Mouse (Mus musculus) limb, embryonic 13.5 days (tissue): ENCODE data around the gene Ncl. TPM values are rescaled to one million over a fixed set of nuclear protein-coding genes. Genes with fewer than 3 reads are reported as not detected.
"Not testable (repeated sequence)": the region's sequence is repeated elsewhere in the genome, so short reads cannot be mapped to it uniquely, and the experiment has no call there.

Source experiments
- ATAC-seq: fragments of 200-750 bp; cut with Nextera tagmentation; 2 replicates; pipeline ENCODE4 v1.8.0; 2017; ENCODE audit warnings: low read depth, moderate number of reproducible peaks, moderate TSS enrichment; ENCODE audit not compliant: low FRiP score
- H3K27ac ChIP-seq: fragments of 300-500 bp; sonication (generic); 2 replicates; pipeline ENCODE4 v1.5.1; 2015; ENCODE audit warnings: inconsistent platforms, mild to moderate bottlenecking, moderate library complexity
- H3K27me3 ChIP-seq: fragments of 300-500 bp; sonication (generic); 2 replicates; pipeline ENCODE4 v1.6.1; 2015; ENCODE audit warnings: mild to moderate bottlenecking, inconsistent platforms
- H3K36me3 ChIP-seq: fragments of 300-500 bp; sonication (generic); 2 replicates; pipeline ENCODE4 v1.6.1; 2015; ENCODE audit warnings: inconsistent platforms, mild to moderate bottlenecking, moderate library complexity
- H3K4me1 ChIP-seq: fragments of 300-500 bp; sonication (generic); 2 replicates; pipeline ENCODE4 v1.6.1; 2015; ENCODE audit warnings: inconsistent platforms
- H3K4me2 ChIP-seq: fragments of 300-500 bp; sonication (generic); replicated peaks from 2 replicates; pipeline ENCODE4 v1.6.1; 2015; ENCODE audit warnings: inconsistent platforms, mild to moderate bottlenecking, moderate library complexity
- H3K4me3 ChIP-seq: fragments of 300-500 bp; sonication (generic); 2 replicates; pipeline ENCODE4 v1.5.1; 2015; ENCODE audit warnings: moderate library complexity, mild to moderate bottlenecking, inconsistent platforms
- H3K9ac ChIP-seq: fragments of 300-500 bp; sonication (generic); 2 replicates; pipeline ENCODE4 v1.6.1; 2015; ENCODE audit warnings: mild to moderate bottlenecking, inconsistent platforms
- H3K9me3 ChIP-seq: fragments of 300-500 bp; sonication (generic); 2 replicates; pipeline ENCODE4 v1.6.1; 2016; ENCODE audit warnings: inconsistent platforms
- WGBS: fragments of 180-500 bp; shearing (Covaris S2); methylation state at CpG from one replicate; pipeline ENCODE4 v1.1.7; 2015; 5-methylcytosine and 5-hydroxymethylcytosine counted together
- polyA plus RNA-seq: library from polyadenylated mRNA; unstranded; fragments of >200 nt; fragmentation: Nextera tagmentation; extraction: Ambion mirVana; gene quantifications from 2 replicates; pipeline ENCODE4 v1.2.1, GENCODE M21; 2015

Gene Ncl
- polyA plus RNA-seq, 1 experiment from 2014 or later: 419 TPM

DNA sequence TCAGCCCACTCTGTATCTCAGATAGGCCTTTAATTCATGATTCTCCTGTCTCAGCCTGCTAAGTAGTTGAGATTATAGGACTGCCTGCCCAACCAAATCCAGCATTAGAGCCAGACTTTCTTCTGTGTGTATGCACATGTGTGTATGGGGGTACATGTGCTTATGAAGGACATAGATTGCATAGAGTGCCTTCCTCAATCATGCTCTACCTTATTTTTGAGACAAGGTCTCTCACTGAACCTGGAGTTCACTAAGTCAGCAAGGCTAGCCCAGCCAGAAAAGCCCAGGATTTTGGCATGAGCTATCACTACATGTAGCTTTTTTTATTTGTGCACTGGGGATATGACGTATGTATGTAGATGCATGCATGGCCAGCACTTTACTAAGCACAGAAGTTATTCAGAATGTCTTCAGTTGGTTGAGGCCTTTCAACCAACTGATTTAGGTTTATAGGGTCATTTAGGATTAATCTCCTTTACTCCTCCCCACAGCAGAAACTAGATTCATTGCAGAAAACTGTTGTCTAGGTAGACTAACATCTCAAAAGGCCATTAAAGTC is 16.0 kb downstream of the Ncl start:
- Histone ChIP-seq H3K4me1 (no peaks in the 10 kb centered on the region), H3K27me3 (no peaks in the 10 kb centered on the region), H3K4me3 (no peak overlapping the region), H3K27ac (no peak overlapping the region), H3K36me3 (peaks cover 26% of the 10 kb centered on the region), H3K9me3 (no peaks in the 10 kb centered on the region), H3K4me2 (no peak overlapping the region), H3K9ac (no peak overlapping the region)
- WGBS: 94% methylated on average over 1 of the region's 1 CpGs
- no peak for ATAC-seq

DNA sequence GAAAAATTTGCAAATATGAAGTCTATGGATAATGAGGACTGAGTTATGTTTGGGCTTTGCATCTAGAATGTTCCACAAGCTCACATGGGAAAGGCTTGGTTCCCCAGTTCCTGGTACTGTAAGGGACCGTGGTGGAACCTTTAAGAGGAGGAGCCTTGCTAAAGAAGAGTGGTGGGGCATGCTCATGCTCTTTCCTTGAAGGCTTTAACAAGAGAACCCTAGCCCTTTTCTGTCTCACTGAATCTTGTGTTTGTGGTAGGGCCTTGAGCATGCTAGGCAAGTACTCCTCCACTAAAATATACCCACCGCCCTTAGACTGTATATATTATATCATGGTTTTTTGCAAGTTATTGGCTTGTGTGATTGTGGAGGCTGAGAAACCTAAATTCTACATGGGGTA is 16.8 kb downstream of the Ncl start:
- no peaks in the 10 kb centered on the region for H3K27me3 ChIP-seq
- ATAC-seq: no peak
- H3K27ac ChIP-seq: no peak overlapping the region
- H3K9ac ChIP-seq: no peak overlapping the region
- no peak overlapping the region for H3K4me3 ChIP-seq
- peaks cover 18% of the 10 kb centered on the region for H3K36me3 ChIP-seq
- WGBS: 91% methylated on average over 2 of the region's 2 CpGs
- H3K4me2 ChIP-seq: no peak overlapping the region
- no peaks in the 10 kb centered on the region for H3K9me3 ChIP-seq
- H3K4me1 ChIP-seq: no peaks in the 10 kb centered on the region

DNA sequence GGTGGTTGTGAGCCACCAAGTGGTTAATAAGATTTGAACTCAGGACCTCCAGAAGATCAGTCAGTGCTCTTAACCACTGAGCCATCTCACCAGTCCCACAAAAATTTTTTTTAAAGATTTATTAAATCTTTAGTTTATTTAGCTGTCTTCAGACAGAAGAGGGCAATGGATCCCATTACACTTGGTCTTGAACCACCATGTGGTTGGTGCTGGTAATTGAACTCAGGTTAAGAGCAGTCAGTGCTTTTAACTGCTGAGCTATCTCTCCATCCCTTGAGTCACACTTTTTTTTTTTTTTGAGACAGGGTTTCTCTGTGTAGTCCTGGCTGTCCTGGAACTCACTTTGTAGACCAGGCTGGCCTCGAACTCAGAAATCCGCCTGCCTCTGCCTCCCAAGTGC is 18.1 kb downstream of the Ncl start:
- H3K4me1 ChIP-seq, H3K27ac ChIP-seq, H3K4me2 ChIP-seq, H3K27me3 ChIP-seq, ATAC-seq, H3K9ac ChIP-seq, H3K4me3 ChIP-seq, H3K9me3 ChIP-seq, H3K36me3 ChIP-seq: not testable (repeated sequence)
- WGBS: 80% methylated on average over 2 of the region's 2 CpGs

DNA sequence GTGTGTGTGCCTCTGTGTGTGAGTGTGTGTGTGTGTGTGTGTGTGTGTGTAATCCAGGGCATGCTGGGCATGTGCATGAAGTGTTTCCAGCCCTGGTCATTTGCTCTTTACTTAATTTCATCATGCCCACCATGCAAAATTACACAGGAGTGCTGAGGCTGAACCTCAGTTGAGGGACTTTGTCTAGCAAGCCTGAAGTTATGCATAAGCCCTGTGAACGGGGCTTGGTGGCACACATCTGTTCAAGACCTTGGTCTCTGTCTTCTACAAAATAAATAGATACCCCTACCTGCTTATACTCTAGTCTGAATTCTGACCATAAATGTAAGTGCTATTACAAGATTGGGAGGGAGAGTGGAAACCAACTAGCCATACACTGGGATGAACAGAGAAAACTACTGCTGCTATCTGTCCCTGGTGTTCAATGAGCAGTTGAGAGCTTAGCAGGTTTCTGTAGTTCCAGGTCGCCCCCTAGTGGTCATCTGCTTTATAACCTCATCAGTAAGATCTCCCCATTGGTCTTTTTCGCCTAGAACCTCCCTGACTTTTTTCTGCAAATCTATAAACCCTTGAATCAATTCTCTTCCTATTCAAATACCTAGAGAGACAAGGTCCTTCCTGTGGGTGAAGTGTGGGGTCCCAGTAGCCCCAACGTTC is 19.9 kb downstream of the Ncl start:
- Histone ChIP-seq H3K9me3 (no peaks in the 10 kb centered on the region), H3K27ac (no peak overlapping the region), H3K4me3 (no peak overlapping the region), H3K9ac (no peak overlapping the region), H3K27me3 (no peaks in the 10 kb centered on the region), H3K4me2 (no peak overlapping the region), H3K36me3 (no peaks in the 10 kb centered on the region), H3K4me1 (no peaks in the 10 kb centered on the region)
- ATAC-seq: peak; percentile 80; the same call in 1 of the 2 replicates
- 27% methylated on average over 4 of the region's 4 CpGs for WGBS

DNA sequence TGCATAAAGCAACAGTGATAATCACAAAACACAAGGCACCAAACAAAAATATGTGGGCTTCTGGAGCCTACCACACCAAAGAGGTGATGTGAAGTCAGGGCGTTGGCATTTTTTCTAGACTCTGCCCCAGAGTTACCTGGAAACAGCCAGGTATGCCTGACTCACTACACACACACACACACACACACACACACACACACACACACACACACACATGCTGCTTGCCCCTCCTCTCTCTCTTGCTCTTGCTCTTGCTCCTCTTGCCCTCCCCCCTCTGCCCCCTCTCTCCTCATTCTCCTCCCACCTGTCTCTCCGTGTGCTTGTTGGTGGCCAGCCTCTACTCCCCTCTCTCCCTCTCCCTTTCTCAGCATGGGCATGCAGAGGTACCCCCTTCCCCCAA is 22.9 kb downstream of the Ncl start:
- Histone ChIP-seq H3K27ac (no peak overlapping the region), H3K4me1 (no peaks in the 10 kb centered on the region), H3K4me2 (no peak overlapping the region), H3K9me3 (no peaks in the 10 kb centered on the region), H3K27me3 (no peaks in the 10 kb centered on the region), H3K4me3 (no peak overlapping the region), H3K36me3 (no peaks in the 10 kb centered on the region), H3K9ac (no peak overlapping the region)
- ATAC-seq: no peak
- 36% methylated on average over 2 of the region's 2 CpGs for WGBS

DNA sequence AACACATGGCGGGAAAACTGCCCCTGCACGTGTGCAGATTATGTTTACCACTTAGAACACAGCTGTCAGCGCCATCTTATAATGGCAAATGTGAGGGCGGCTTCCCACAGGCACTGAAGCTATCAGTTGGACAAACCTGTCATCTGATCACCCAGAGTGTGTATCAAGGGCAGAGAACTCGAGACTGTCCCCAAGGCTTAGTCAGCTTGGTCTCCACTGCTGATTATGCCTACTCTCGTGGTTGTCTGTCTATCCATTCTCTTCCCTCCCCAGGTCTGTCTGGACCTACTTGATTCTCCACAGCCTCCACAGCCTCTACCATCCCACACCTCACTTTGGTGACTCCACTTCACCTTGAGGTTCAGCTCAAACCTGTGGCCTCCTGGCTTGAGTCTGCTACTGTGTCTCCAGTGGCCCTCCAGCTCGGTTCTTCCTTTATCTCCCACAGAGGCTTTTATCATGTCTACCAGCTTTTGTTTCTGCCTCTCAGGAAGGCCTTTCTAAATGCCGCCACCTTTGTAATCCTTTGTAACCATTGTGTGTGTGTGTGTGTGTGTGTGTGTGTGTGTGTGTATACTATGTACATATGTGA is 38.3 kb downstream of the Ncl start:
- Histone ChIP-seq H3K36me3 (no peaks in the 10 kb centered on the region), H3K4me1 (no peaks in the 10 kb centered on the region), H3K4me2 (no peak overlapping the region), H3K4me3 (no peak overlapping the region), H3K27me3 (no peaks in the 10 kb centered on the region), H3K9me3 (no peaks in the 10 kb centered on the region; the same call in 1 of the 2 replicates), H3K9ac (no peak overlapping the region), H3K27ac (no peak overlapping the region)
- 85% methylated on average over 7 of the region's 8 CpGs for WGBS
- ATAC-seq: no peak

DNA sequence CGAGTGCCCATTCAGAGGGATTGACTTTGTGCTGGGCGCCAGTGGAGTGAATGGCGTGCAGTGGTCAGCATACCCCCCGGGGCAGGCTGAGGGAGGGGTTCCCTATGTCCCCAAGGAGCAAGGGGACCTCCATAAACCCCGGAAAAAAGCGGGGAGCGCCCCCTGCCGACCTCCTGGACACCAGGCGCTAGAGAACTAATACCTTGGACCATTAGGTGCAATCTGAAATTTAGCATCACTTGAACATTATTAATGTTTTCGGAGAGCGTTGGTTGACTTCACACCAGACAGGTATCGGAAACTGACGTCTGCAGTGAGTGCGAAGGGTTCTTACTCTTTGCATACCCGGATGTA is 45.5 kb downstream of the Ncl start:
- peaks cover 16% of the 10 kb centered on the region for H3K4me1 ChIP-seq
- H3K27me3 ChIP-seq: 0 out of 2 replicates have a peak, but pooled peaks cover 6% of the 10 kb centered on the region
- no peak overlapping the region for H3K27ac ChIP-seq
- no peaks in the 10 kb centered on the region for H3K36me3 ChIP-seq
- H3K4me3 ChIP-seq: no peak overlapping the region
- ATAC-seq: no peak
- no peak overlapping the region for H3K9ac ChIP-seq
- H3K4me2 ChIP-seq: no peak overlapping the region
- no peaks in the 10 kb centered on the region for H3K9me3 ChIP-seq
- WGBS: 35% methylated on average over 15 of the region's 15 CpGs

DNA sequence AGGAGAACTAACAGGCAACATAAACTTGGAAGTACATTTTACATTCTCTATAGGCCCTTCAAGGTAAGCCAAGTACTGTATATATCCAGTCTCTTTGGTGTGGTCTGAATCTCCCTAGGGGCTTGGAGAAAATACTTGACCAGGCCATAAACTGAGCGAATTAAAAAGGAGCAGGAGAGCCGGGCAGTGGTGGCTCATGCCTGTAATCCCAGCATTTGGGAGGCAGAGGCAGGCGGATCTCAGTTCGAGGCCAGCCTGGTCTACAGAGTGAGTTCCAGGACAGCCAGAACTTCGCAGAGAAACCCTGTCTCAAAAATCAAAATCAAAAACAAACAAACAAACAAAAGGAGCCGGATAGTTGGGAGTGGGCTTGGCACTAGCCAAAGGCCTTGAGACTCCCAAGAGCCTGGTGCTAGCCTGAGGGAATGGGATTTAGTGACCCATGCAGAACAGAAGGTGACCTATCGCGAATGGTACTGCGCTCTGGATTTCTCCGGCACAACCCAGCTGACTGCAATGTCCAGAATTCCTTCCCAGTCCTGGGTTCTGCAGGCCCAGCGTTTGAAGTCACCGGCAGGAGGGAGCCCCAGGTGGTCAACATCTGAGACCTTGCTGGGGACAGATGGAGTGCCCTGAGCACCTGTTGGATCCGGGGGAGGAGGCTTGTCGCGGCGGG is 46.0 kb downstream of the Ncl start:
- no peak overlapping the region for H3K4me2 ChIP-seq
- H3K4me1 ChIP-seq: peaks cover 18% of the 10 kb centered on the region
- H3K9ac ChIP-seq: no peak overlapping the region
- no peak overlapping the region for H3K4me3 ChIP-seq
- H3K27ac ChIP-seq: no peak overlapping the region
- no peak for ATAC-seq
- H3K36me3 ChIP-seq: no peaks in the 10 kb centered on the region
- 0 out of 2 replicates have a peak, but pooled peaks cover 6% of the 10 kb centered on the region for H3K27me3 ChIP-seq
- no peaks in the 10 kb centered on the region for H3K9me3 ChIP-seq
- 46% methylated on average over 16 of the region's 16 CpGs for WGBS

DNA sequence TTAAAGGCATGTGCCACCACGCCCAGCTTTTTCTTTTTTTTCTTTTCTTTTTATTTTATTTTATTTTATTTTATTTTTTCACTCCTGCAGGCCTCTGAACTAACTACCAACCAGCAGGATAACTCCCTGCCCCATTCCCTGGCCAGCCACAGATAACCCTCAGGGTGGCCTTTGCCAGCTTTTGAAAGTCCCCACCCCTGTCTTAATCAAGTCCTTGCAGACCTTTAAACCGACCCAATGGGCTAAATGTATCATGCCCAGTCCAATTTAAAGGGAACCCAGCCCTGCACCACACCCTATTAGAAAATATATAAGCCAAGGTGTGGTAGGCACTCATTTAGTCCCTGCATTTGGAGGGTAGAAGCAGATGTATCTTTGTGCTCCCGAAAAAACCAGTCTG is 46.9 kb downstream of the Ncl start:
- Histone ChIP-seq H3K9ac (no peak overlapping the region), H3K27ac (no peak overlapping the region), H3K4me2 (no peak overlapping the region), H3K9me3 (no peaks in the 10 kb centered on the region), H3K4me1 (peaks cover 23% of the 10 kb centered on the region), H3K4me3 (no peak overlapping the region), H3K36me3 (no peaks in the 10 kb centered on the region; the same call in 1 of the 2 replicates), H3K27me3 (0 out of 2 replicates have a peak, but pooled peaks cover 6% of the 10 kb centered on the region)
- ATAC-seq: no peak
- WGBS: 73% methylated on average over 3 of the region's 3 CpGs

DNA sequence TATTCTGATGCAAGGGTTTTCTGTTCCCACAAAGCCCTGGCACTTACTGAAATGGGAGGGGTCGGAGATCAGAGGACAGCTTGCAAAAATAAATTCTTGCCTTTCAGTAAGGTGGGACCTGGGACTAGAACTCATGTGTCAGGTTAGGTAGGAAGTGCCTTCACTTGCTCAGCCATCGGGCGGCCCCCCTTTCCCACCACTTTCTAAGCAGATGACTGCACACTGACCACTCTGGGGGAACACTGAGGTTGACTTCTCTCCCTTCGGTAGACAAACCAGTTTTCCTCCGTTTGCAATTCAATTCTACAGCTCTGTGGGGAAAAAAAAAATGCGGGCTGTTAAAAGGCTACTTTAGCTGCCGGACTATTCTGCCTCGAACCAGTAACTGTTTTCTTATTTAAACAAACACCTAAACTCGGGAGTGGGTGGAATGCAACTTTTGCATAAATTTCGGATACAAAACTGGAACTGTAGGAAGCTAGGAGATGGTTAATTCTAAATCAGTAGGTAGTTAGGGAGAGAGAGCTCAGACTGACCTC is 47.7 kb downstream of the Ncl start:
- Histone ChIP-seq H3K27ac (no peak overlapping the region), H3K36me3 (peaks cover under 1% of the 10 kb centered on the region; the same call in 1 of the 2 replicates), H3K9me3 (no peaks in the 10 kb centered on the region), H3K4me2 (no peak overlapping the region), H3K4me1 (peaks cover 23% of the 10 kb centered on the region), H3K4me3 (no peak overlapping the region), H3K9ac (no peak overlapping the region), H3K27me3 (0 out of 2 replicates have a peak, but pooled peaks cover 6% of the 10 kb centered on the region)
- no peak for ATAC-seq
- 27% methylated on average over 10 of the region's 10 CpGs for WGBS

DNA sequence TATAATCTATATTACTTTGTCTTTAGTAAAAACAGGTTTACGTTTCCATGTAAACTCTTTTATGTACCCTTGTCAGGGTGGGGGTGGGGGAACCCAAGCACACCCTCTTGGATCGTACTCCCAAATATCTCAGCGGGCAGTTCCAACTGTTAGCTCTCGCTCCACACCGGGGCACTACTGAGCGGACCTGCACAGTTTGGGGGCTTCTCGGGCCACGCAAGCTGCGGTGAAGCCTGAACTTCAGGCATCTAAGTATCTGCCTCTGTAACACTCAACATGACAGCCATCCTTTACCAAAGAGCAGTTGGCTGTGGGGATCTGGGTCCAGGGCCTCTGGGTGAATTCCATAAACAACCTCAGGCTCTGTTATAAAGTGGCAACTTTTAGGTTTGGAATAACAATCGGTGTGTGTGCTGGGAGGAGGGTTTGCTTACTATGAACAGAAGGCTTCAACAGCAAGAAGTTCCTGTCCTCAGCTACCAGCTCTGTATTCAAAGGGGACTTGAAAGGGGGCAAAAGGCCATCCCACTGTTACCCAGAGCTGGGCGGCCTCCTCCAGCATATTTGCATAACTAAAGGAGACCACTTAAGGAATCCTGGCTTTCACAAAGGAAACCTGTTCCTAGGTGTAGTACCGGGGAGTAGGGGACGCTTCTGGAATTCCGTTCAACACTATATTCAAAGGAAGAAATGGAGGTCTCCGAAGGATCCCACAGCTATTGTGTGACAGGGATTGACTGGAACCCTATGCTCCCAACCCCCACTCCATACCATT is 48.5 kb downstream of the Ncl start:
- peak overlapping the region; percentile 19; the same call in 1 of the 2 replicates for H3K9ac ChIP-seq
- no peak overlapping the region for H3K27ac ChIP-seq
- H3K9me3 ChIP-seq: no peaks in the 10 kb centered on the region
- no peak overlapping the region for H3K4me2 ChIP-seq
- 28% methylated on average over 15 of the region's 15 CpGs for WGBS
- H3K27me3 ChIP-seq: 0 out of 2 replicates have a peak, but pooled peaks cover 6% of the 10 kb centered on the region
- peaks cover 23% of the 10 kb centered on the region for H3K4me1 ChIP-seq
- ATAC-seq: no peak
- H3K4me3 ChIP-seq: no peak overlapping the region
- H3K36me3 ChIP-seq: peaks cover 9% of the 10 kb centered on the region
